Mouse (Mus musculus): ENCODE data around the gene Mbd3l2. TPM values are rescaled to one million over a fixed set of nuclear protein-coding genes. Genes with fewer than 3 reads are reported as not detected.
"Not testable (repeated sequence)": the region's sequence is repeated elsewhere in the genome, so short reads cannot be mapped to it uniquely, and the experiment has no call there.

Mbd3l2 gene
- not detected for total RNA-seq (2021)

DNA sequence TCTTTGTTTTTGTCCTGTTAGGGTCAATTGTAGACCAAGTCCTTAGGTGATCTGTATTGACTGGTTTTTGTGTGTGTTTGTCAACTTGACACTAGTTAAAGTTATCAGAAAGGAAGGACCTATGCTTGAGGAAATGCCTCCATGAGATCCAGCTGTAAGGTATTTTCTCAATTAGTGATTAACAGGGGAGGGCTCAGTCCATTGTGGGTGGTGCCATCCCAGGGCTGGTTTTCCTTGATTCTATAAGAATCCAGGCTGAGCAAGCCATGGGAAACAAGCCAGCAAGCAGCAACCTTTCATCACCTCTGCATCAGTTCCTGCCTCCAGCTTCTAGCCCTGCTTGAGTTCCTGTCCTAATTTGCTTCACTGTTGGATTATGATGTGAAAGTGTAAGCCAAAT, at the start of gene Mbd3l2:
Gene Mbd3l2, plus strand, starts transcription at position 301 of the 400 bp plus-strand sequence.
- no peak for DNase-seq (ENCODE audit: extremely low spot score in 1 of 2, low spot score in 1 of 2)

DNA sequence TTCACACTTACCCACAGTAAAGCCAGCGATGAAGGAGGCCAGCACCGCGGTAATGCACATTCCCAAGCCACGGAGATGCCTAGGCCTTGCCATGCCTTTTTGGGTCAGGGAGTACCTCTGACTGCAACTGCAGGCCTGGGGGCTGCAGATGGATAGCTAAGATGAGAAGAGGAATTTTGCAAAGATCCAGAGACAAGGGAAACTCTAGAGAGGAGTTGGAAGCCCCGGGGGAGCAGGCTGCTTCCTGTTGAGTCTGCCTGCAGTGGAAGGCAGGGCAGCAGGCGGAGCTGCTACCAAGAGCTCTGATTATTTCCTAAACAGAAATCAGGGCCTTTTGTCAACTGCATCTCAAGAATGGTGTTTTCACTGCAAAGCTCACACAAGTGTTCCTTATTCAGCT, 44.7 kb upstream of the Mbd3l2 start:
- no peak for DNase-seq (ENCODE audit: extremely low spot score in 1 of 2, low spot score in 1 of 2)

DNA sequence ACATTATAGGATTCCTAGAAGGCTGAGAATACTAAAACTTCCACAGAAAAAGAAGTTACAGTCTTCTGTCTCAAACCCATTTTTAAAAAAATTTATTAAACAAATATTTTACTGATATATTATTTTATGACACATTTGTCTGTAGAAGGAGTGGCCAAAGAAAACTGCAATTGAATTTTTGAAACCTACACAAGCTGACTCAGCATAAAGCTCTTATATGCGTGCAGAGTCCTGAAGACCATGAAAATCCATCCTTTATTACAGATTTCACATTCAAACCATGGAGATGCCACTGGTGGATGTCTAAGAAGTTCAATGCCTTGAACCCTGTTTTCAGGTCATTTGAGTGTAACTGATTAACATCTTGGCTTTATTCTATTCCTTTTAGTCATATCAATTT, 30.8 kb upstream of the Mbd3l2 start:
- DNase-seq (ENCODE audit: extremely low spot score in 1 of 2, low spot score in 1 of 2): no peak

DNA sequence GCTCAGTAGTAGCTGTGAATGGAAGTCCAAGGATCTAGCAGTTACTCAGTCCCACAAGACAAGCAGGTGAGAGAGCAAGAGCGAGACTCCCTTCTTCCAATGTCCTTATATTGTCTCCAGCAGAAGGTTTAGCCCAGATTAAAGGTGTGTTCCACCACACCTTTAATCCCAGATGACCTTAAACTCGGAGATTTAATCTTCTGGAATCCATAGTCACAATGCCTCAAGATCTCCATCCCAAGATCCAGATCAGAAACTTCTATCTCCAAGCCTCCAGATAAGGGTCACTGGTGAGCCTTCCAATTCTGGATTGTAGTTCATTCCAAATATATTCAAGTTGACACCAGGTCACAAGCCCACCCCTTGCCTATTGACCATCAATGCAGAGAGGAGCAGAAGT, 27.6 kb upstream of the Mbd3l2 start, which contains the start of gene Naalad2:
Gene Naalad2, minus strand, starts transcription at position 101 of the 400 bp plus-strand sequence.
- DNase-seq (ENCODE audit: extremely low spot score in 1 of 2, low spot score in 1 of 2): not testable (repeated sequence)

DNA sequence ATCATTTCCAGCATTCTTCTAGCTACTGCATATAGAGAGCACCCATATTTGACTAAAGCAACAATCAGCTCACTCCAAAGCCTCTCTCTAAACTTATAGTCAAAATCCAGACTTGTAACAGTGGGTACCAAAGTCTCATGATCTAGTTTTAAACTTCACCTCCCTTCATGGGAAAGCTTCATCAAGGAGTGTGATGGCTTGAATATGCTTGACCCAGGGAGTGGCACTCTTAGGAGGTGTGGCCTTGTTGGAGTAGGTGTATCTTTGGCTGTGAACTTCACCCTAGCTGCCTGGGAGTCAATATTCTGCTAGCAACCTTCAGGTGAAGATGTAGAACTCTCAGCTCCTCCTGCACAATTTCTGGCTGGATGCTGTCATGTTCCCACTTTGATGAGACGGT, 26.3 kb upstream of the Mbd3l2 start, which contains the start of gene Ubtfl1:
Gene Ubtfl1, plus strand, starts transcription at position 301 of the 400 bp plus-strand sequence.
- DNase-seq (ENCODE audit: extremely low spot score in 1 of 2, low spot score in 1 of 2): no peak

DNA sequence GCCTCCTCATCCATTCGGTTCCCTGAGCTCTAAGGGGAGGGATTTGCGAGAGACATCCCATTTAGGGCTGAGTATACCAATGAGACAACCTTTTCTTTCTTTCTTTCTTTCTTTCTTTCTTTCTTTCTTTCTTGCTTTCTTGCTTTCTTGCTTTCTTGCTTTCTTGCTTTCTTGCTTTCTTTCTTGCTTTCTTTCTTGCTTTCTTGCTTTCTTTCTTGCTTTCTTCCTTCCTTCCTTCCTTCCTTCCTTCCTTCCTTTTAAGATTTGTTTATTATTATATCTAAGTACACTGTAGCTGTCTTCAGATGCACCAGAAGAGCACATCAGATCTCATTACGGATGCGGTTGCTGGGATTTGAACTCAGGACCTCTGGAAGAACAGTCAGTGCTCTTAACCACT, 18.1 kb upstream of the Mbd3l2 start:
- not testable (repeated sequence) for DNase-seq (ENCODE audit: extremely low spot score in 1 of 2, low spot score in 1 of 2)

DNA sequence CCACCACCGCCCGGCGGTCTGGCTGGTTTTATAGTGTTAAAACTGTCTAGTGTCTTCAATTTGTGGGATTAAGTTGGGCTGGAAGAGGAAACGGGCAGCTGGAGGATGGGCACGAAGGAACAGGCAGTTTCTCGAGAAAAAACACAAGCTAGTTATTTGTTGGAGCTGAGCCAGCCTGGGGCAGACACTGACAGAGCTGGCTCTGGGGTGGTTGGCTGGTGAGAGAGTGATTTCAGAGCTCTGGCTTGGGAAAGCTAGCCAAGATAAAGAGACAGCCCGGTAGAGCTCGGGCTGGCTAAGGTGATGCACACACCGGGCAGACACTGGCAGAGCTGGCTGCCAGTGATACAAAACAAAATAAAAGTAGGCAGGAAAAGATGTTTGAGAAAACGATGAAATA, 1.2 kb downstream of the Mbd3l2 start:
- peak; percentile 6 to 8 for DNase-seq (ENCODE audit: extremely low spot score in 1 of 2, low spot score in 1 of 2)

DNA sequence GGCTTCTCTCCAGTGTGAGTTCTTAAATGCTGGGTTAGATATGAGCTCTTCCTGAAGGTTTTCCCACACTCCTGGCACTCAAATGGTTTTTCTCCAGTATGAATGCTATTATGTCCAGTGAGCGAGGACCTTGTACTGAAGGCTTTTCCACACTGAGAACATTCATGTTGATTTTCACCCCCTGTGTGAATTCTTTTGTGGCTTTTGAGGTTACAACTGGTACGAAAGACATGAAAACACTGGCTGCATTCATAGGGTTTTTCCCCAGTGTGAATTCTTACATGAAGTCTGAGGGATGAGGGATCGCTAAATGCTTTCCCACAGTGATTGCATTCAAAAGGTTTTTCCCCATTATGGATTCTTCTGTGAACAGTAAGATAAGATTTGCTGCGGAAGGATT, 26.1 kb downstream of the Mbd3l2 start:
- no peak for DNase-seq (ENCODE audit: extremely low spot score in 1 of 2, low spot score in 1 of 2)

DNA sequence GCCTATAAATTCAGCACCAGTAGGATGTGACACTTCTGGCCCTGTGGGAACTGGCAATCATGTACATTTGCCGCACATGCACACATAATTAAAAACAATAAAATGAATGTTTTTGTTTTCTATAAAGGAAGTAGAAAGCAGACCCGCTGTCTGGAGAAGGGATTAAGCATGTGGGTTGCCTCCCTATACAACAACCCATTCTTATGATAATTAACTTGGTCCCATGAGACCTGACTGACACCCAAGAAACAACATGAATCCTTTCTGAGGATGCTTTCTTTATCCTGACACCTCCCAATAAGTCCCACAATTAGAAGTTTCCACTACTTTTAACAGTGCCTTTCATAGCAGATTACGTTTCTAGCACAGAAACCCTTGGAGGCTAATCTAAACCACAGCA, 36.9 kb downstream of the Mbd3l2 start:
- DNase-seq (ENCODE audit: extremely low spot score in 1 of 2, low spot score in 1 of 2): no peak

DNA sequence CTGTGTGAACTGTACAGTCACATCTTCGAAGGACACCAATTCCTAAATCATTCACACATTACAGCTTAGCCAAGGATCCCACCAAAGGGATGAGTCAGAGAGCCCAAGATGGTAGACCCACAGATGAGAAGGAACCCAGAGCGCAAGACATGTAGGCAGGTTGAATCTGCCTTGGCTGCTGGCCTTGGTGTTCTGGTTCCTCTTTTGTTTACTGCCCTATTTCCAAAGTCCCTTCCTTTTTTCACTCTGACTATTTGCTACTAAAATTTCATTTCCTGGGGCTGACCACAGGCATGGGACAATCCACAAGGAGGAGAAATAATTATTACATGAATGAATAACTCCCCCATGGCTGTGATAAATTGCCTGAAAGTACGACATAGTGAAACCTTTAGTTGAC, 37.6 kb downstream of the Mbd3l2 start:
- no peak for DNase-seq (ENCODE audit: extremely low spot score in 1 of 2, low spot score in 1 of 2)

DNA sequence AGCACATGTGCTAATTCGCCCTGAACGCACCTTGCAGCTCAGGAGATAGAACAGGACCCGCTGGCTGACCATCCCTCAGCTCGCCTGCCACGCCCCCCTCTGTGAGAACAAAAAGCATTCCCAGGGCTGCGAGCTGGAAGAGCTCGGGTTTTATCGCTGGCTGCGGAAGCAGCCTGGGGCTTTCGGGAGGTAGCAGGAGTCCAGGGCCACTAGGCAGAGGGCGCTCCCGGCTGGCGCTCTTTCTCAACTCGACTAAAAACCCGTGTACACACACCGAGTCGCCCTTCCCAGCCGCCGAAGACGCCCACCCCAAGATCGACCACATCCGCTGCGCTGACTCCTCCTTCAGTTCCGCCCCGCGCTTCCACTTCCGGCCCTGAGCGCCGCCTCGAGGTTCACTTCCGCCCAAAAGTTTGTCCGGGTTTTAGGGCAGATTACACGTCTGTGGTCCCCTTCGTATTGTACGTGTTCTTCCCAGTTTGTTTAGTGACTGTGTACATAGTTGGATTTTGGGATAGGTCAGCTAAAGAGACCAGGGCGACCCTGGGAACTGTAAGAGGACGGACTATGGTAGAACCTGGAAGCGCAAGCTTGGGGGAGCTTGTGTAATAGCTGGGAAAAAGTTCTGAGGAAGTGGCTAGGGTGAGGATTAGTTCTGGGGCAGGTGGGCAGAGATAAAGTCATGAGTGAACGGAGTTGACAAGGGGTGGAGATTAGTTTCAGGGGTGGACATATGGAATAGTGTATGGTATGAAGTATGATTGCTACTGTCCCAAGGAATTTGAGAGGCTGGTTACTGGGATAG, 43.1 kb downstream of the Mbd3l2 start:
- peak; percentile 50 to 60 for DNase-seq (ENCODE audit: extremely low spot score in 1 of 2, low spot score in 1 of 2)

DNA sequence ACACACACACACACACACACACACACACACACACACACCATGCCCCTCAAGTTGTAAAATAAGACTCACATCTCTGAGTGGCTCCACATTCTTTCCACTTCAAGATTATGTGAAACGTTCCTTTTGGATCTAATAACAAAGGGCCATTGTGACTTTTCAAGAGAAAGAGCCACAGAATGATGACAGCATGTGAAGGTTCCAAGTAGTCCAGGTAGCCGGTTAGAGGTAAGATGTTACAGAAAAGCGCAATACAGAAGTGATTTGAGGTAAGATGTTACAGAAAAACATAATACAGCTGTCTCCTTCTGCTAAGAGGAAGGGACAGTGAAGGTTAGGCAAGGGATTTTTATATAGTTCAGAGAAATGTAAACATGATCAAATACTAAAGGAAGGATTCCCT, 47.7 kb downstream of the Mbd3l2 start, which contains the start of the genes Zfp558 and Mbd3l1:
Gene Zfp558, minus strand, starts transcription at position 101 of the 400 bp plus-strand sequence.
Gene Mbd3l1, plus strand, starts transcription at position 192 of the 400 bp plus-strand sequence.
- no peak for DNase-seq (ENCODE audit: extremely low spot score in 1 of 2, low spot score in 1 of 2)

Small RNAs within 50 kb of the gene (microRNA-seq; reads per million reads assigned to microRNA genes)
- 0 reads per million in 2 experiments for gene Gm22854

Other genes with a start within 250 kb of the Mbd3l2 start
- 10 to 100 TPM; 90.5 to 99.5 TPM for gene Chordc1, start 138.5 kb upstream of the Mbd3l2 start, total RNA-seq (2021)
- under 1 TPM; 0.40 to 0.66 TPM for gene Naalad2, start 27.7 kb upstream of the Mbd3l2 start, total RNA-seq (2021)
- not detected for gene Ubtfl1, start 26.2 kb upstream of the Mbd3l2 start, total RNA-seq (2021)
- gene Zfp558, start 47.6 kb downstream of the Mbd3l2 start, total RNA-seq (2021): 1 to 10 TPM; 2.2 to 5.0 TPM
- not detected for gene Mbd3l1, start 47.7 kb downstream of the Mbd3l2 start, total RNA-seq (2021)
- gene Muc16, start 243.9 kb downstream of the Mbd3l2 start, total RNA-seq (2021): not detected